Mouse (Mus musculus) heart, embryonic 12.5 days (tissue): ENCODE measurements around the gene Rap1gap2. TPM values are rescaled to one million over a fixed set of nuclear protein-coding genes. Genes with fewer than 3 reads are reported as not detected.

ENCODE experiments used
- ATAC-seq: fragments of 200-750 bp; cut with Nextera tagmentation; 2 replicates; pipeline ENCODE4 v1.8.0; 2017; ENCODE audit warnings: moderate TSS enrichment, moderate library complexity; ENCODE audit not compliant: insufficient number of reproducible peaks, low FRiP score
- H3K27ac ChIP-seq: fragments of 300-500 bp; sonication (generic); 2 replicates; pipeline ENCODE4 v1.5.1; 2016; ENCODE audit warnings: mild to moderate bottlenecking, moderate library complexity; ENCODE audit not compliant: poor library complexity, severe bottlenecking
- H3K27me3 ChIP-seq: fragments of 300-500 bp; sonication (generic); replicated peaks from 2 replicates; pipeline ENCODE4 v1.6.1; 2016; ENCODE audit warnings: mild to moderate bottlenecking, moderate library complexity
- H3K36me3 ChIP-seq: fragments of 300-500 bp; sonication (generic); 2 replicates; pipeline ENCODE4 v1.6.1; 2016; ENCODE audit warnings: mild to moderate bottlenecking, moderate library complexity
- H3K4me1 ChIP-seq: fragments of 300-500 bp; sonication (generic); replicated peaks from 2 replicates; pipeline ENCODE4 v1.6.1; 2016; ENCODE audit warnings: mild to moderate bottlenecking
- H3K4me2 ChIP-seq: fragments of 300-500 bp; sonication (generic); 2 replicates; pipeline ENCODE4 v1.6.1; 2016; ENCODE audit warnings: mild to moderate bottlenecking, moderate library complexity
- H3K4me3 ChIP-seq: fragments of 300-500 bp; sonication (generic); 2 replicates; pipeline ENCODE4 v1.5.1; 2016; ENCODE audit warnings: mild to moderate bottlenecking
- H3K9ac ChIP-seq: fragments of 300-500 bp; sonication (generic); 2 replicates; pipeline ENCODE4 v1.6.1; 2016; ENCODE audit warnings: mild to moderate bottlenecking, moderate library complexity
- H3K9me3 ChIP-seq: fragments of 300-500 bp; sonication (generic); replicated peaks from 2 replicates; pipeline ENCODE4 v1.6.1; 2016; ENCODE audit warnings: mild to moderate bottlenecking, moderate library complexity
- WGBS: fragments of 180-500 bp; shearing (Covaris S2); methylation state at CpG from one replicate; pipeline ENCODE4 v1.1.7; 2016; 5-methylcytosine and 5-hydroxymethylcytosine counted together
- polyA plus RNA-seq: library from polyadenylated mRNA; unstranded; fragments of >200 nt; fragmentation: Nextera tagmentation; extraction: Ambion mirVana; gene quantifications from 2 replicates; pipeline ENCODE4 v1.2.1, GENCODE M21; 2016

Gene Rap1gap2
- polyA plus RNA-seq, 1 experiment from 2014 or later = 9.3 TPM

DNA sequence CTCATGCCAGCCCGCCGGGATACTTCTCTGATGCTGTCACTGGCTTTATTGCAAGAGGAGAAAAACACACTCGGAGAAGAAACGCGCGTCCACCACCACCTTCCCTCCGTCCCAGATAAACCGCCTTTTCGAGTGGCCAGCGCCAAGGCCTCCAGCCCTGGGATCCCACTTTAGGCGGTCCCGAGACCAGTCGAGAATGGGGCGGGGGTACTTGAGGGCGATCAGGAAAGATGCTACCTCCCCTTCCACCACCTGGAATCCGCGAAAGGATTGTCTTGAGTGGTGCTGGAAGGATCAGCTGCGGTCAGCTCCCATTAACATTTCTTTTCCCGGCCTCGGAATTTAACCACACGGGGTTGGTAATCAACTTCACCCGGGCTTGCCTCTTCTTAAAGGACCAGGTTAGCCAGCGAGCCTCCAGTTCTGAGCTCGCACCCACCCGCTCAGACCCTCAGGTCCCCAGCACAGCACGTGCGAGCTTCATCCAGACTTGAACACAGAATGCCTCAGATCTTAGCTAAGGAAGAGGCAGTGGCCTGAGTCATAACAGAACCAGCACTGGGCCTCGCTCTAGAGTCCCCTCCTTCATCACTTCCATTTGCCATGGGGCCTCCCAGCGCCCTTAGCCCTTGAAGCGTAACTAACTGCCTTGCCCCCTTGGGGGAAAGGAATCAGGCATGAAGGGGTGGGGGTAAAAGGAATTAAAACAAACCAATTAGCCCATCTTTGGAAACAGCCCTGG is 87.3 kb downstream of the Rap1gap2 start:
- 4% methylated on average over 30 of the region's 30 CpGs for WGBS
- ATAC-seq = no peak
- Histone ChIP-seq H3K4me3 (peak overlapping the region; percentile 75), H3K9ac (peak overlapping the region; percentile 74), H3K27ac (peak overlapping the region; percentile 76), H3K4me2 (peak overlapping the region; percentile 87), H3K36me3 (no peaks in the 10 kb centered on the region), H3K27me3 (peaks cover 33% of the 10 kb centered on the region), H3K4me1 (peaks cover 51% of the 10 kb centered on the region), H3K9me3 (no peaks in the 10 kb centered on the region)

DNA sequence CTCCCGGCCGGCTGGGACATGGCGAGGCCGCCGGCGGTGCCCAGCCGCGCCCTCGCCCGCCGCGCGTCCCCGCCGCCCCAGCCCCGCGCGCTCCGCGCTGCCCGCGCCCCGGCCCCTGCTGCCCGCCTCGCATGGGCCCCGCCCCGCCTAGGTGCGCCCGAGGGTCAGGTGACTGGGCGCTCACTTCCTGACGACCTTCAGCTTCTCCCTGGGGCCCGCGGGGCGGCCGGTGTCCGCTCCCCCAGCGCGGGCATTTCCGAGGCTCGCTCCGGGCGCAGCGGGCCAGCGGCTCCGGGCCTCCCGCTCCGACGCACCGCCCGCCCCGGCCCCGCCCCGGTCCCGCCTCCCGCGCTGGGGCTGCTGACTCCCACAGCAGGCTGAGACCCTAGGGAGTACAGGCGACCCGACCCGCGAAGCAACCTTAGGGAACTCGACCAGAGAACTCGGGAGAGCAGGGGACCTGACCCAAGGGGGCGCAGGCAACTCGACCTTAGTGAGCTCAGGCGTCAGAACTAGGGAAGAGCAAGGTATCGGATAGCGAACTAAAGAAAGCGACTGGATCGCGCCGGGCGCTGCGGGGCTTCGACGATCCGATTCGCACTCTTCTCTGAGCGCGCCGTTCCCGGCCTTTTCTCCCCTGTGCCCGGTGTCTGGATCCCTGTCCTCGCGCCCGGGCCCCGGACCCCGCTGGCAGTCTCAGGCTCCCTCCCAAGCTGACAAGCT is 88.1 kb downstream of the Rap1gap2 start:
- Histone ChIP-seq H3K27ac (peak overlapping the region; percentile 76), H3K27me3 (peaks cover 33% of the 10 kb centered on the region), H3K9me3 (no peaks in the 10 kb centered on the region), H3K9ac (peak overlapping the region; percentile 74), H3K4me3 (peak overlapping the region; percentile 75), H3K4me2 (peak overlapping the region; percentile 87), H3K36me3 (no peaks in the 10 kb centered on the region), H3K4me1 (peaks cover 53% of the 10 kb centered on the region)
- peak; percentile 71 for ATAC-seq
- WGBS = under 1% methylated on average over 84 of the region's 87 CpGs

DNA sequence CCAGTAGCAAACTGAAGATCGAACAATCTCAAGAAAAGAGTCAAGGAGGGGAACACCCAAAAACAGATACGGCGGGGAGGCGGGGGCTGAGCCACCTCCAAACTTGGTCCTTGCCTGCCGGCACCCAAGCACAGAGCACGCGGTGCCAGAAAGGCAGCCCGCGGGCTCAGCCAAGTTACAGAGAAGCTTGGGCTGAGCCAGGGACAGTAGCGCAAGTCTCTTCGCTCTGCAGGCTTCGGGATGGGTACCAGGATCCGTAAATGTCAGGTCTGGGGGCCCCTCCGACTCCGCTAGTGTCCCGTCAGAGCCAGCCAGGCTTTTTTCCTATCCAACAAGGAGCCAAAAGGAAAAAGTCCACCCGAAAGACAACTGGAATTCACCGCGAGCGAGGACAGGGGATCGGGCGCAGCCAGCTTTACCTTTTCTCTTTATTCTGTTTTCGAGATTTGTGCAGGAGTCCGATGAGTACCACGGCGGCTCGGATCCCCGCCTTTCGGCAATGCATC is 88.7 kb downstream of the Rap1gap2 start:
- no peaks in the 10 kb centered on the region for H3K36me3 ChIP-seq
- peak overlapping the region; percentile 74 for H3K9ac ChIP-seq
- ATAC-seq = no peak
- H3K9me3 ChIP-seq = no peaks in the 10 kb centered on the region
- WGBS = under 1% methylated on average over 29 of the region's 29 CpGs
- H3K4me2 ChIP-seq = peak overlapping the region; percentile 87
- peaks cover 57% of the 10 kb centered on the region for H3K4me1 ChIP-seq
- peak overlapping the region; percentile 76 for H3K27ac ChIP-seq
- peak overlapping the region; percentile 75 for H3K4me3 ChIP-seq
- peaks cover 33% of the 10 kb centered on the region for H3K27me3 ChIP-seq

DNA sequence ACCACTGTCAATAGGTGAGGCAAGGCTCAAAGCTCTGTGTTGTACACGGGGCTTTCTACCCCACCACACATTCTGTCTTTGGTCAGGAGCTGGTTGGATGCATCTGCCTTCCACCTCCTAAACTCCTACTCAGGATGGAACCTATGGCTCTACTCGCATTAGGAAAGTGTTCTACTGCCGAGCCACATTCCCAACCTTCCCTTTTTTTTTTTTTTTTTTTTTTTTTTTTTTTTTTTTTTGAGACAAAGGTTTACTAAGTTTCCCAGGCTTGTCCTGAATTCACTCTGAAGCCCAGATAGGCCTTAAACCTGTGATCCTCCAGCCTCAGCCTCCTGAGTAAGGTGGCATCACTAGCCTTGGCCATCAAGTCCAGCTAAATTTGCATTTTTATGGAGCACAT is 90.5 kb downstream of the Rap1gap2 start:
- Histone ChIP-seq H3K27me3 (peaks cover 27% of the 10 kb centered on the region; the same call in 1 of the 2 replicates), H3K36me3 (no peaks in the 10 kb centered on the region), H3K4me1 (peaks cover 64% of the 10 kb centered on the region), H3K9me3 (no peaks in the 10 kb centered on the region), H3K4me2 (no peak overlapping the region), H3K4me3 (no peak overlapping the region), H3K27ac (no peak overlapping the region), H3K9ac (no peak overlapping the region)
- no peak for ATAC-seq
- 82% methylated on average over 3 of the region's 3 CpGs for WGBS

DNA sequence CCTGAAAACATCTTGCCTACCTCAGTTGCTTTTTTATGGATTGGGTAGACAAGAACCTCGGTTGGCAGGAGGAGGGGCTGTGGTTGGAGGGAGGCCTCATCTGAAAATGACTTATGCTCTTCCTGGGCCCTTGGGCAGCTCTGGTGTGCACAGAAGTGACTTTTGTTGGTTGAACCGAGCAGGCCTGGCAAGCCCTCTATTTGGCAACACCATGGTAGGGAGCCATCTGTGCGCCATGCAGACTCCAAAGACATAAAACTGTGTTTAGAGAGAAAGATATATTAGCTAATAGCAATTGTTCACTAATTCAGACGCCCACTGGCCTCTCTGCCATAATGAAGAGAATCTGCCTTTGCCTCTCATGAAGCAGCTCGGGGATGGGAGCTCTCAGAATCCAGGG is 94.6 kb downstream of the Rap1gap2 start:
- H3K27me3 ChIP-seq = 0 out of 2 replicates have a peak, but pooled peaks cover 1% of the 10 kb centered on the region
- no peak overlapping the region for H3K4me2 ChIP-seq
- no peak overlapping the region for H3K4me3 ChIP-seq
- H3K9me3 ChIP-seq = no peaks in the 10 kb centered on the region
- peaks cover 61% of the 10 kb centered on the region for H3K4me1 ChIP-seq
- 0 out of 2 replicates have a peak, but pooled peaks cover 2% of the 10 kb centered on the region for H3K36me3 ChIP-seq
- no peak overlapping the region for H3K27ac ChIP-seq
- H3K9ac ChIP-seq = no peak overlapping the region
- no peak for ATAC-seq
- 78% methylated on average over 5 of the region's 5 CpGs for WGBS

DNA sequence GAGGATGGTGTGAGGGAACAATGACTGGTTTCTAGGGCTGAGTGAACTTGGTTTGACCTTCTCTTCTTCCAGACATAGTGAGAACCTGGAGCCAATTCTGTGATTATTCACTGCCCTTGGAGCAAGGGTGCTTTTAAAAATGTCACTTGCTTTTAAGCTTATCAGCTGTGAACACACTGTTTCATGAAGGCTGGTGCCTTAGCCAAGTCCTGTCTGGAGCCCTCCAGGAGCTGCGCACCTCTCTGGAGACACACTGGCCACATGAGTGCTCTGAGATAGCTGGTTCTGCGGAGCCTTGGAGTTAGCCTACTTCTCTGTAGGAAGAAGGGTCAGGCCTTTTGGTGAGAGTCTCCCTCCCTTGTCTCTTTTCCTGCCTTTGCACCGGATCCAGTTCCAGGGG is 95.7 kb downstream of the Rap1gap2 start:
- H3K4me2 ChIP-seq = peak overlapping the region; percentile 32
- H3K9ac ChIP-seq = no peak overlapping the region
- WGBS = 27% methylated on average over 3 of the region's 3 CpGs
- no peaks in the 10 kb centered on the region for H3K9me3 ChIP-seq
- H3K4me1 ChIP-seq = peaks cover 54% of the 10 kb centered on the region
- peak; percentile 44 for ATAC-seq
- H3K27me3 ChIP-seq = no peaks in the 10 kb centered on the region
- H3K4me3 ChIP-seq = no peak overlapping the region
- 0 out of 2 replicates have a peak, but pooled peaks cover 2% of the 10 kb centered on the region for H3K36me3 ChIP-seq
- H3K27ac ChIP-seq = peak overlapping the region; percentile 68

DNA sequence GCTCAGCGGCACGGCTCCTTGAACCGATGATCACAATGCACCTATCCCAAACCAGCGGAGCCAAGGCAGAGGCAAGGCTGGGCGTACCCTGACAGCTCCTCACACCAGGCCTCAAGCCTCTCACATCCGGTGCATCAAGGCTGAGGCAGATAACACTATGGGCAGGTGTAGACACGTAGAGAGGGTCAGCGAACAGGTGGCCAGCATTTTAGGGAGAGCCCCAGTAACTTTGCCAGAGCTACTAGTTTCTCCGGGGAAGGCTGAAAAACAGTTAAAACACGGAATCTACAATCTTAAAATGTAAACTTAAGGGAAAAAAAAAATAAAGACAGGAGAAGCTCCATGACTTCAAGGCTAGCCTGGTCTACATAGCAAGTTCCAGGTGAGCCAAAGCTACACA is 98.1 kb downstream of the Rap1gap2 start:
- no peak overlapping the region for H3K9ac ChIP-seq
- H3K27me3 ChIP-seq = no peaks in the 10 kb centered on the region
- ATAC-seq = no peak
- H3K4me2 ChIP-seq = no peak overlapping the region
- no peaks in the 10 kb centered on the region for H3K9me3 ChIP-seq
- 82% methylated on average over 10 of the region's 10 CpGs for WGBS
- peaks cover 45% of the 10 kb centered on the region for H3K4me1 ChIP-seq
- H3K27ac ChIP-seq = no peak overlapping the region
- no peak overlapping the region for H3K4me3 ChIP-seq
- H3K36me3 ChIP-seq = 0 out of 2 replicates have a peak, but pooled peaks cover 4% of the 10 kb centered on the region

DNA sequence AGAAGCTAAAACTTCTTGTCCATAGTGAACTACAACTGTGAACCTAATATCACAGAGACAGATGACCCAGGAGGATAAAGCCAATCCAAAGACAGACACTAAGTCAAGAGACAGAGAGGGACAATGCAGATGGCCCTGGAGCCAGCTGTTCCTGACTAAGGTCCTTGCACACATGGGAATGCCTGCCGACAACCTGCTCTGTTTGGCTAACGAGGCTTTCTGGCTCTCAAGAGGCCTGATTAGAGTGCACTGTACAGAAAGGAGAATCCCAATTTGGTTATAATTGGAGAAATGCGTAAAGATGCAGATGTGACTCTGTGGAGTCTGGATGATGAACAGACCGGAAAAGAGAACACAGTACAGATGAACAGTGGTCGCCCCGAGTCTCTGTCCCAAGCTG is 104.4 kb downstream of the Rap1gap2 start:
- 74% methylated on average over 6 of the region's 6 CpGs for WGBS
- Histone ChIP-seq H3K4me3 (no peak overlapping the region), H3K4me2 (no peak overlapping the region), H3K36me3 (0 out of 2 replicates have a peak, but pooled peaks cover 3% of the 10 kb centered on the region), H3K9me3 (no peaks in the 10 kb centered on the region), H3K27ac (no peak overlapping the region), H3K27me3 (no peaks in the 10 kb centered on the region), H3K4me1 (peaks cover 18% of the 10 kb centered on the region), H3K9ac (no peak overlapping the region)
- no peak for ATAC-seq

DNA sequence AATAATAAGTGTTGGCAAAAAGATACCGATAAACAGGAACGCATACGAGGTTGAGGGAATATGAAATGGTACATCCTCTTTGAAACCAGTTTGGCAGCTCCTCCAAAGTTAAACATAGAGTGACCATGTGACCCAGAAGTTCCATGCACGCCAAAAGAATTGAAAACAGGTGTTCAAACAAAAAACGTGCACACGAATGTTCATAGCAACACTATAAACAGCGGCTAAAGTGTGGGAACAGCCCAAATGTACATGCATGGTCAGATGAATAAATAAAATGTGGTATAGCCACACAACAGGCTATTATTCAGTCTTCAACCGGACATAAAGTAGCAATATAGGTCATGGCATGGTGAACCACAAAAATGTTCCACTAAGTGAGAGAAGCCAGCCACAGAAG is 108.2 kb downstream of the Rap1gap2 start:
- Histone ChIP-seq H3K4me2 (no peak overlapping the region), H3K27me3 (no peaks in the 10 kb centered on the region), H3K27ac (no peak overlapping the region), H3K9ac (no peak overlapping the region), H3K4me1 (peaks cover 34% of the 10 kb centered on the region), H3K9me3 (no peaks in the 10 kb centered on the region), H3K36me3 (no peaks in the 10 kb centered on the region), H3K4me3 (no peak overlapping the region)
- WGBS = 89% methylated on average over 8 of the region's 8 CpGs
- ATAC-seq = no peak

DNA sequence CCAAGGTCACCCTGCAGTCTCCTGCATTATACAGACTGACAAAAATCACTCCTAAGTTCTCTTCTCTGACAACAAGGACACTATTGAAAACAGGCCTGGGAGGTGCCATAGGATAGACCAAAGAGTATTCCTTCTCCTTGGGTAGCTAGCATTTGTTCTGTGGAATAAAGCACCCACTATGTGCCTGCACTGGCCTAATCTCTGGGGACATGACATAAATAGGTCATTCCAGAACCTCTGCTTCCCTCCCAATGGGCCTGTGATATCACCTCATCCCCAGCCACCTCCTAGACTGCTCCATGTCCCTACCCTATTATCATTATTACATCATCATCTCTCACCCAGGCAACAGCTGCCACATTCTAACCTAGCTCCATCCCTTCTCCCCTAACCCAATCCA is 108.7 kb downstream of the Rap1gap2 start:
- H3K27me3 ChIP-seq = no peaks in the 10 kb centered on the region
- no peak overlapping the region for H3K27ac ChIP-seq
- no peak overlapping the region for H3K4me3 ChIP-seq
- H3K9ac ChIP-seq = no peak overlapping the region
- no peaks in the 10 kb centered on the region for H3K36me3 ChIP-seq
- no peaks in the 10 kb centered on the region for H3K9me3 ChIP-seq
- ATAC-seq = no peak
- H3K4me1 ChIP-seq = peaks cover 34% of the 10 kb centered on the region
- H3K4me2 ChIP-seq = no peak overlapping the region

DNA sequence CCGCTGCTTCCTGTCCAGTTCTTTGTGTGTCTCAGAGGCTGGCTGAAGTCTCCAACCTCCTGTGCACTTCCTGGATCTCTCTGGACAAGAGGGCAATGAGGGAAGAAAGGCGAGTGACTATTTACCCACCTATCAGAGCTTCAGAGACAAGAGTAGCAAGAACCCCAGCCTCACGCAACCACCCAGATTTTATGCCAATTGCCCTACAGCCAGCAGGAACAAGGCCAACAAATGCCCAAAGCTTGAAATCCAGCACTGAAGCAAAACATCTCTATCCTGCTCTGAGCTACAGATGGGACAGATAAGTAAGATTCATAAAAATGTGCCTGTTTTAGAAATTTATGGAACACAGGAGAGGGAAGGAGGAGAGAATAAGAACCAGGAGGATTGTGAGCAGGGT is 109.7 kb downstream of the Rap1gap2 start:
- no peak overlapping the region for H3K9ac ChIP-seq
- H3K4me3 ChIP-seq = no peak overlapping the region
- H3K4me2 ChIP-seq = no peak overlapping the region
- no peak for ATAC-seq
- no peak overlapping the region; the same call in 1 of the 2 replicates for H3K27ac ChIP-seq
- no peaks in the 10 kb centered on the region for H3K27me3 ChIP-seq
- no peaks in the 10 kb centered on the region for H3K36me3 ChIP-seq
- H3K9me3 ChIP-seq = no peaks in the 10 kb centered on the region
- peaks cover 33% of the 10 kb centered on the region for H3K4me1 ChIP-seq
- WGBS = 62% methylated on average over 3 of the region's 3 CpGs
